Mouse (Mus musculus) thymus, adult 2 months (tissue): ENCODE measurements around the gene Dnal1.

Experiments used
- CTCF ChIP-seq: fragments of 200-500 bp; IDR thresholded peaks from 2 replicates; pipeline ENCODE4 v1.5.1; 2012; ENCODE audit warnings: mild to moderate bottlenecking, control low read depth, low read length, moderate library complexity, borderline replicate concordance; ENCODE audit not compliant: control insufficient read depth, poor library complexity, insufficient read depth; ENCODE audit errors: extremely low read depth
- POLR2A ChIP-seq: fragments of 200-500 bp; IDR thresholded peaks from 2 replicates; pipeline ENCODE4 v1.6.1; 2012; ENCODE audit warnings: mild to moderate bottlenecking, low read length, control low read depth, moderate library complexity; ENCODE audit not compliant: control insufficient read depth, poor library complexity, insufficient read depth; ENCODE audit errors: extremely low read depth

- TF ChIP-seq CTCF (no peak), POLR2A (no peak)
These were observed 11.7 kb downstream of the Dnal1 start for GRCm38 (mm10) chr12:84125892-84126291.
